Mouse (Mus musculus): ENCODE measurements around the gene Poc1a. TPM values are rescaled to one million over a fixed set of nuclear protein-coding genes. Genes with fewer than 3 reads are reported as not detected.

Poc1a gene
- polyA plus RNA-seq, 1 experiment from 2014 or later: 23.8 TPM

- 76% methylated on average over 7 of the region's 7 CpGs for WGBS
- H3K9ac ChIP-seq: no peak overlapping the region
- H3K36me3 ChIP-seq: peaks cover 6% of the 10 kb centered on the region; the same call in 1 of the 2 replicates
- no peaks in the 10 kb centered on the region for H3K9me3 ChIP-seq
- no peak for ATAC-seq (ENCODE audit: low FRiP score, low read depth)
- H3K27ac ChIP-seq: no peak overlapping the region
- H3K4me1 ChIP-seq: peaks cover 6% of the 10 kb centered on the region; the same call in 1 of the 2 replicates
- no peak overlapping the region for H3K4me3 ChIP-seq
- H3K27me3 ChIP-seq: no peaks in the 10 kb centered on the region
- H3K4me2 ChIP-seq (replicated peaks): no peak overlapping the region
Observed at GRCm38 (mm10) chr9:106305228-106305627, 24.4 kb downstream of the Poc1a start.

- 45% methylated on average over 8 of the region's 8 CpGs for WGBS
- Histone ChIP-seq H3K4me1 (no peaks in the 10 kb centered on the region), H3K4me3 (no peak overlapping the region), H3K27ac (no peak overlapping the region), H3K36me3 (peaks cover 8% of the 10 kb centered on the region; the same call in 1 of the 2 replicates), H3K4me2 (replicated peaks) (no peak overlapping the region), H3K9ac (no peak overlapping the region), H3K27me3 (no peaks in the 10 kb centered on the region), H3K9me3 (no peaks in the 10 kb centered on the region)
- ATAC-seq (ENCODE audit: low FRiP score, low read depth): peak; percentile 70; the same call in 1 of the 2 replicates
Observed at GRCm38 (mm10) chr9:106306662-106307351, 25.9 kb downstream of the Poc1a start.

GRCm38 (mm10) chr9:106308151-106308550 is 27.3 kb downstream of the Poc1a start:
- H3K4me3 ChIP-seq: no peak overlapping the region
- H3K4me2 ChIP-seq (replicated peaks): no peak overlapping the region
- no peak overlapping the region for H3K27ac ChIP-seq
- H3K4me1 ChIP-seq: no peaks in the 10 kb centered on the region
- H3K27me3 ChIP-seq: no peaks in the 10 kb centered on the region
- no peak for ATAC-seq (ENCODE audit: low FRiP score, low read depth)
- 90% methylated on average over 5 of the region's 5 CpGs for WGBS
- H3K36me3 ChIP-seq: peaks cover 8% of the 10 kb centered on the region; the same call in 1 of the 2 replicates
- H3K9me3 ChIP-seq: no peaks in the 10 kb centered on the region
- no peak overlapping the region for H3K9ac ChIP-seq

GRCm38 (mm10) chr9:106308555-106308954 is 27.7 kb downstream of the Poc1a start:
- peak overlapping the region; percentile 52 for H3K27ac ChIP-seq
- H3K4me3 ChIP-seq: no peak overlapping the region
- no peak for ATAC-seq (ENCODE audit: low FRiP score, low read depth)
- H3K9ac ChIP-seq: no peak overlapping the region
- 96% methylated on average over 2 of the region's 2 CpGs for WGBS
- no peaks in the 10 kb centered on the region for H3K9me3 ChIP-seq
- H3K36me3 ChIP-seq: peaks cover 8% of the 10 kb centered on the region; the same call in 1 of the 2 replicates
- H3K4me2 ChIP-seq (replicated peaks): no peak overlapping the region
- H3K4me1 ChIP-seq: no peaks in the 10 kb centered on the region
- no peaks in the 10 kb centered on the region for H3K27me3 ChIP-seq

- H3K9ac ChIP-seq: no peak overlapping the region
- 84% methylated on average over 5 of the region's 5 CpGs for WGBS
- no peaks in the 10 kb centered on the region for H3K27me3 ChIP-seq
- peaks cover 8% of the 10 kb centered on the region; the same call in 1 of the 2 replicates for H3K36me3 ChIP-seq
- H3K4me1 ChIP-seq: peaks cover 4% of the 10 kb centered on the region
- peak overlapping the region; percentile 52; the same call in 1 of the 2 replicates for H3K27ac ChIP-seq
- H3K9me3 ChIP-seq: no peaks in the 10 kb centered on the region
- H3K4me2 ChIP-seq (replicated peaks): no peak overlapping the region
- no peak overlapping the region for H3K4me3 ChIP-seq
- no peak for ATAC-seq (ENCODE audit: low FRiP score, low read depth)
Observed at GRCm38 (mm10) chr9:106308983-106309382, 28.1 kb downstream of the Poc1a start.

GRCm38 (mm10) chr9:106309859-106310258 is 29.0 kb downstream of the Poc1a start:
- H3K27ac ChIP-seq: no peak overlapping the region
- no peak overlapping the region for H3K4me2 ChIP-seq (replicated peaks)
- H3K4me3 ChIP-seq: no peak overlapping the region
- no peak overlapping the region for H3K9ac ChIP-seq
- no peak for ATAC-seq (ENCODE audit: low FRiP score, low read depth)
- H3K36me3 ChIP-seq: peaks cover 8% of the 10 kb centered on the region; the same call in 1 of the 2 replicates
- 80% methylated on average over 3 of the region's 3 CpGs for WGBS
- H3K27me3 ChIP-seq: no peaks in the 10 kb centered on the region
- no peaks in the 10 kb centered on the region for H3K9me3 ChIP-seq
- peaks cover 12% of the 10 kb centered on the region for H3K4me1 ChIP-seq

- Histone ChIP-seq H3K27ac (no peak overlapping the region), H3K9ac (no peak overlapping the region), H3K4me3 (no peak overlapping the region), H3K27me3 (no peaks in the 10 kb centered on the region), H3K9me3 (no peaks in the 10 kb centered on the region), H3K36me3 (peaks cover 8% of the 10 kb centered on the region; the same call in 1 of the 2 replicates), H3K4me2 (replicated peaks) (no peak overlapping the region), H3K4me1 (peaks cover 19% of the 10 kb centered on the region)
- ATAC-seq (ENCODE audit: low FRiP score, low read depth): no peak
- WGBS: 83% methylated on average over 10 of the region's 10 CpGs
Observed at GRCm38 (mm10) chr9:106311625-106312191, 30.8 kb downstream of the Poc1a start.

- 96% methylated on average over 7 of the region's 7 CpGs for WGBS
- H3K27ac ChIP-seq: no peak overlapping the region
- no peaks in the 10 kb centered on the region for H3K27me3 ChIP-seq
- ATAC-seq (ENCODE audit: low FRiP score, low read depth): no peak
- H3K4me2 ChIP-seq (replicated peaks): no peak overlapping the region
- H3K9ac ChIP-seq: no peak overlapping the region
- no peak overlapping the region for H3K4me3 ChIP-seq
- no peaks in the 10 kb centered on the region for H3K9me3 ChIP-seq
- H3K4me1 ChIP-seq: peaks cover 19% of the 10 kb centered on the region
- H3K36me3 ChIP-seq: peaks cover 8% of the 10 kb centered on the region; the same call in 1 of the 2 replicates
Observed at GRCm38 (mm10) chr9:106312950-106313360, 32.1 kb downstream of the Poc1a start.

- no peak for ATAC-seq (ENCODE audit: low FRiP score, low read depth)
- Histone ChIP-seq H3K9ac (no peak overlapping the region), H3K36me3 (peaks cover 2% of the 10 kb centered on the region; the same call in 1 of the 2 replicates), H3K9me3 (no peaks in the 10 kb centered on the region), H3K27me3 (no peaks in the 10 kb centered on the region), H3K27ac (no peak overlapping the region), H3K4me3 (no peak overlapping the region), H3K4me2 (replicated peaks) (no peak overlapping the region), H3K4me1 (peaks cover 23% of the 10 kb centered on the region)
- 23% methylated on average over 3 of the region's 3 CpGs for WGBS
Observed at GRCm38 (mm10) chr9:106314196-106314595, 33.3 kb downstream of the Poc1a start.

- Histone ChIP-seq H3K4me3 (no peak overlapping the region), H3K27ac (no peak overlapping the region), H3K9ac (no peak overlapping the region), H3K4me1 (peaks cover 60% of the 10 kb centered on the region), H3K27me3 (no peaks in the 10 kb centered on the region), H3K4me2 (replicated peaks) (no peak overlapping the region), H3K36me3 (no peaks in the 10 kb centered on the region), H3K9me3 (no peaks in the 10 kb centered on the region)
- no peak for ATAC-seq (ENCODE audit: low FRiP score, low read depth)
- 72% methylated on average over 2 of the region's 2 CpGs for WGBS
Observed at GRCm38 (mm10) chr9:106318074-106318473, 37.2 kb downstream of the Poc1a start.

GRCm38 (mm10) chr9:106319095-106319494 is 38.2 kb downstream of the Poc1a start:
- no peaks in the 10 kb centered on the region for H3K9me3 ChIP-seq
- 50% methylated on average over 2 of the region's 2 CpGs for WGBS
- no peak overlapping the region for H3K4me2 ChIP-seq (replicated peaks)

GRCm38 (mm10) chr9:106322497-106322896 is 41.6 kb downstream of the Poc1a start:
- Histone ChIP-seq H3K4me3 (no peak overlapping the region), H3K4me2 (replicated peaks) (no peak overlapping the region), H3K36me3 (no peaks in the 10 kb centered on the region), H3K27me3 (no peaks in the 10 kb centered on the region), H3K27ac (peak overlapping the region; percentile 80), H3K9me3 (no peaks in the 10 kb centered on the region), H3K4me1 (peaks cover 69% of the 10 kb centered on the region), H3K9ac (no peak overlapping the region)
- peak; percentile 21; the same call in 1 of the 2 replicates for ATAC-seq (ENCODE audit: low FRiP score, low read depth)
- WGBS: 61% methylated on average over 3 of the region's 3 CpGs

More at GRCm38 (mm10) chr9:106319095-106319494, 38.2 kb downstream of the Poc1a start:
- Histone ChIP-seq H3K27me3 (no peaks in the 10 kb centered on the region), H3K4me1 (peaks cover 64% of the 10 kb centered on the region), H3K4me3 (no peak overlapping the region), H3K9ac (no peak overlapping the region; the same call in 1 of the 2 replicates), H3K36me3 (no peaks in the 10 kb centered on the region), H3K27ac (no peak overlapping the region)
- ATAC-seq (ENCODE audit: low FRiP score, low read depth): no peak

All from limb, embryonic 13.5 days (tissue).